Mouse (Mus musculus) erythroblast, embryonic 14.5 days (primary cell): Measurements from ENCODE around the gene Tceal3. TPM values are rescaled to one million over a fixed set of nuclear protein-coding genes. Genes with fewer than 3 reads are reported as not detected.
"Not testable (repeated sequence)": the region's sequence is repeated elsewhere in the genome, so short reads cannot be mapped to it uniquely, and the experiment has no call there.

Experiments used
- H3K27me3 ChIP-seq: 2 replicates; pipeline ENCODE4 v1.6.1; 2012; ENCODE audit warnings: inconsistent platforms; ENCODE audit not compliant: control insufficient read depth
- H3K36me3 ChIP-seq: 2 replicates; pipeline ENCODE4 v1.6.1; 2012; ENCODE audit warnings: mild to moderate bottlenecking, inconsistent platforms; ENCODE audit not compliant: control insufficient read depth
- H3K4me1 ChIP-seq: 2 replicates; pipeline ENCODE4 v1.6.1; 2012; ENCODE audit warnings: inconsistent platforms; ENCODE audit not compliant: control insufficient read depth
- H3K4me3 ChIP-seq: replicated peaks from 2 replicates; pipeline ENCODE3; 2012; ENCODE audit warnings: moderate library complexity, mild to moderate bottlenecking, inconsistent platforms
- H3K9me3 ChIP-seq: 2 replicates; pipeline ENCODE4 v1.6.1; 2012; ENCODE audit warnings: low read length, inconsistent platforms, mixed read lengths; ENCODE audit not compliant: control insufficient read depth
- GATA1 ChIP-seq: IDR thresholded peaks from 2 replicates; pipeline ENCODE4 v1.6.1; 2012; ENCODE audit warnings: low read length, inconsistent platforms, mixed read lengths
- TAL1 ChIP-seq: IDR thresholded peaks from 3 replicates; pipeline ENCODE4 v1.6.1; 2012; ENCODE audit warnings: low read length, inconsistent platforms, mixed read lengths
- polyA plus RNA-seq: library from polyadenylated mRNA; stranded (reverse); fragments of >175 nt; gene quantifications from 2 replicates; pipeline ENCODE4 v1.2.3, GENCODE M21; 2012

Gene Tceal3
- polyA plus RNA-seq, 1 experiment: not detected

DNA sequence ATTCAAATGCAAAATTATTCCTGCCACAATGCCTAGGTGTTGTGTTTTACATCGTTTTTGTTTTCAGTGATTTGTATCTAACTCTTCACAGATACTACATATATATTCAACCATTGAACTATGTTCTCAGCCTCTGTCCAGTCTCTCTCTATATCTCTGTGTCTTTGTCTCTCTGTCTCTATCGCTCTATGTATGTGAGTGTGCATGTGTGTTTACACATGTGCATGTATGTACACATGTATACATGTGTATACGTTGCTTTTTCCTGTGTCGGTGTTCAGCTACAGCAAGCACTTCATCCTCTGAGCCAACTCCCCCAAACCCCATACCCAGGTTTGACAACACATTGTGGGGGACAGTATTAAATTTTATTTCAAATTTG lies 101.6 kb downstream of the Tceal3 start:
- peaks cover 4% of the 10 kb centered on the region; the same call in 1 of the 2 replicates for H3K9me3 ChIP-seq
- no peak overlapping the region for H3K4me3 ChIP-seq
- H3K36me3 ChIP-seq: no peaks in the 10 kb centered on the region
- H3K27me3 ChIP-seq: no peaks in the 10 kb centered on the region
- TF ChIP-seq TAL1 (no peak), GATA1 (no peak)
- no peaks in the 10 kb centered on the region for H3K4me1 ChIP-seq

DNA sequence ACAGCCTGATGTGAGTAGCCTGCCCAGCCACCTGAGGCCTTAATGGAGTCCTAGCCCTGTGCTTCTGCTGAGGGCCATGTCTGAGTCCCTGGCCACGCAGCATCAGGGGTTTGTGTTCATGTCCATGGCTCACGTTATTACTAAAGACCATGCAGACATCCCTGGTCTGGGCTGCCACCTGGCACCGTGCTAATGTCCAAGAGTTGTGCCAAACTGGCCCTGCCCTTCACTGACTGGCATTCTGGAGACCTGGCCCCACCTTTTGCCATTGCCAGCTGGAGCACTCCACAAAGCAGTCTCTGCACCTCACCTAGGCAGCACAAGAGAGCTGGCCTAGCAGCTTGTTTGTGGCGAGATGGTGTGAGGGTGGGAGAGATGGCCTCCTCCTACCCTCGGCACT lies 102.6 kb downstream of the Tceal3 start:
- TF ChIP-seq GATA1: no peak
- TF ChIP-seq TAL1: no peak
- no peaks in the 10 kb centered on the region; the same call in 1 of the 2 replicates for H3K9me3 ChIP-seq
- no peaks in the 10 kb centered on the region for H3K27me3 ChIP-seq
- H3K36me3 ChIP-seq: no peaks in the 10 kb centered on the region
- no peaks in the 10 kb centered on the region for H3K4me1 ChIP-seq
- no peak overlapping the region for H3K4me3 ChIP-seq

GRCm38 (mm10) chrX:136707446-136708167 lies 117.0 kb downstream of the Tceal3 start, which contains the start of gene Tceal1:
TSS of gene Tceal1 (plus strand) at chrX:136707982.
- Histone ChIP-seq H3K36me3 (no peaks in the 10 kb centered on the region), H3K9me3 (no peaks in the 10 kb centered on the region), H3K4me3 (peak within 1 kb of the TSS; percentile 53), H3K4me1 (no peaks in the 10 kb centered on the region), H3K27me3 (peaks cover 14% of the 10 kb centered on the region)
- TF ChIP-seq TAL1 (no peak), GATA1 (no peak)

DNA sequence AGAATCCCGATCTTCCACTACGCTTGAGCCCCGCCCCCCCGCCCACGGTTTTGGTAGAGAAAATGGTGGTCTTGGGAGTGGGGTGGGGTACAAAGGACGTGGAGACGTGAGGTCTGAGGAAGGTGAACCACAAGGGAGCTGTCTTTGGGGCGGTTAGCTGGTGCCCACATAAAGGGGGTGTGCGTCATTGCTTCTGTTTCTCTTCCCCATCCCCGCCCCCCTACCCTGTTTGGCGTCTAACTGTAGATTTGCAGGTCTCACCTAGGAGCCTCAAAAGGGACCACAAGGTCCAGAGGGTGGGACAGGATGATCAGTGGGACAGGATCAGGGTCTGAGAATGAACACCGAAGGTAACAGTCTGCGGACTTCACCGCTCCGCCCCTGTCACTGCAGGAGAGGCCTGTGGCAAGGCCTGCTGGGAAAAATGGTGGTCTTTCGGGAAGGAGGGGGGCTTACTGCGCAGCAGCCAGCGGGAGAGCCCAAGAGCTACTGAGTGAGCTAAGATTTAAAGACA lies 117.6 kb downstream of the Tceal3 start:
- Histone ChIP-seq H3K4me1 (no peaks in the 10 kb centered on the region), H3K36me3 (no peaks in the 10 kb centered on the region), H3K27me3 (peaks cover 14% of the 10 kb centered on the region), H3K9me3 (no peaks in the 10 kb centered on the region), H3K4me3 (peak overlapping the region; percentile 53)
- TF ChIP-seq TAL1 (no peak), GATA1 (no peak)

DNA sequence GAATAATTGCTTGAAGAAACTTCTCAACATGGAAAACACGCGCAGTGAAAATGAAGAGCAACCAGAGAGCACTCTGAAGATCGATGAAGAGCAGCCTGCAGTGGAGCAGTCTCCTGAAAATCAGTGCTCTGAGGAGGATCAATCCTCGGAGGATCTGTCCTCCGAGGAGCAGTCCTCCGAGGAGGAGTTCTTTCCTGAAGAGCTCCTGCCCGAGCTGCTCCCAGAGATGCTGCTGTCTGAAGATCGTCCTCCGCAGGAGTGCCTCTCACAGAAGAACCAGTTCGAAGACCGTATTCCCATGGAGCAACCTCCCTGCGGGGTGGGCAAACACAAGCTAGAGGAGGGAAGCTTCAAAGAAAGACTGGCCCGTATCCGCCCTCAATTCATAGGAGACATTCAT lies 118.1 kb downstream of the Tceal3 start:
- Histone ChIP-seq H3K9me3 (no peaks in the 10 kb centered on the region), H3K27me3 (peaks cover 14% of the 10 kb centered on the region), H3K4me3 (peak overlapping the region; percentile 53), H3K4me1 (no peaks in the 10 kb centered on the region), H3K36me3 (no peaks in the 10 kb centered on the region)
- no peak for TF ChIP-seq GATA1
- TF ChIP-seq TAL1: no peak

DNA sequence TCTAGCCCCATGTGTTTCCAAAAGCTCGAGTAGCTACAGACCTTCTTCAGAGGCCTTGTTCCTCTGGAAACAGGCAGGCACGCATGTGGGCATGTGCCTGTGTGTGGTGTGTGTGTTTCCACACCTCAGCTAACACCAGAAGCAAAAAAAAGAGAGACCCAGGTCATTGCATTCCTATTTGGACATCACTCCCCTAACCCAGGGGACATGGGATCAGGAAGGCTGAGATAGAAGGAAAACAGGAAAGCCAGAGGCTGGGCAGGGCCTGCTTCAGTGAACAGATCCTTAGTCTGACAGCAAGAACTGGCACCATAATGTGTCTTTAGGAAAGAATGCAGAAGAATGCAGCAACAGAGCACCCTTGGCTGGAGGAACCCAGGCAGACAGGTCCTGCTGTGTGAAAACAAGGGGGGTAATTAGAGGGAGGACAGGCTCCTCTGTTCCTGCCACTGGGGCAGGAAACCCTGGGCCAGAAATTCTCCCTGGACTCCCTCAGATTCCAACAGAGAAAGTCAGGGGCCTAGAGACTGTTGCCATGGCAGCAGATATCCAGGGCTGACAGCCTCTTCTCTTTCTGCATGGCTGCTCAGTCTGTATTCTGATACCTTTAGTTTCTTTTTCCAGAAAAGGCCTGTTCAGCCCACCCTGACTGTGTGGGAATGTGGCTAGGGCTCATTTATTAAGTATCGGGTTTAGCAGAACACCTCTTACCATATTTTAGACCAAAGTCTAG lies 124.3 kb downstream of the Tceal3 start:
- not testable (repeated sequence) for H3K9me3 ChIP-seq, H3K4me3 ChIP-seq, H3K27me3 ChIP-seq, H3K36me3 ChIP-seq, H3K4me1 ChIP-seq

Other genes starting within 250 kb of the Tceal3 start
- not detected in 2 replicates for gene Kir3dl1, start 72.8 kb upstream of the Tceal3 start, polyA plus RNA-seq
- gene Kir3dl2, start 46.8 kb upstream of the Tceal3 start, polyA plus RNA-seq: not detected in 2 replicates
- gene Tceal1, start 117.1 kb downstream of the Tceal3 start, polyA plus RNA-seq: not detected in 2 replicates
- gene Morf4l2, start 152.8 kb downstream of the Tceal3 start, polyA plus RNA-seq: 17.3 and 24.0 TPM in 2 replicates
- not detected in 2 replicates for gene Glra4, start 189.3 kb downstream of the Tceal3 start, polyA plus RNA-seq
- 0.01 TPM in 1 of 2 replicates, not detected in the other for gene Plp1, start 231.8 kb downstream of the Tceal3 start, polyA plus RNA-seq